Mouse (Mus musculus): ENCODE results near the gene Skor1. TPM values are rescaled to one million over a fixed set of nuclear protein-coding genes. Genes with fewer than 3 reads are reported as not detected.

The Skor1 gene
- polyA plus RNA-seq, 2 experiments = 0.01 TPM; not detected in 1

- no peaks in the 10 kb centered on the region for H3K9me3 ChIP-seq (ENCODE audit: control insufficient read depth, low read length)
- no peaks in the 10 kb centered on the region for H3K4me1 ChIP-seq (replicated peaks; ENCODE audit: control insufficient read depth in 2 of 2, insufficient read depth in 2 of 2, low read length in 1 of 2)
- no peak for TF ChIP-seq EP300 (IDR thresholded peaks at IDR 0.05; ENCODE audit: low read depth)
- no peak for TF ChIP-seq CTCF (IDR thresholded peaks at IDR 0.05; ENCODE audit: low read depth)
- DNase-seq (ENCODE audit: low read depth in 3 of 3, low spot score in 3 of 3) = no peak
- no peaks in the 10 kb centered on the region for H3K36me3 ChIP-seq (replicated peaks; ENCODE audit: control insufficient read depth, insufficient read depth, low read depth)
- no peak overlapping the region for H3K4me3 ChIP-seq (ENCODE audit: insufficient read depth in 1 of 2, low read depth in 2 of 2, low read length in 2 of 2)
- no peaks in the 10 kb centered on the region for H3K27me3 ChIP-seq (ENCODE audit: control insufficient read depth, insufficient read depth, low read length)
- WGBS (ENCODE audit: insufficient replicate concordance) = 59% methylated on average over 9 of the region's 9 CpGs
- no peak overlapping the region for H3K4me2 ChIP-seq (ENCODE audit: low read depth)
- H3K9ac ChIP-seq (replicated peaks) = no peak overlapping the region
- no peak overlapping the region for H3K27ac ChIP-seq
- no peak for ATAC-seq (ENCODE audit: insufficient read depth)
These were observed 16.3 kb upstream of the Skor1 start for GRCm38 (mm10) chr9:63165070-63165469.

- Histone ChIP-seq H3K4me1 (replicated peaks; ENCODE audit: control insufficient read depth in 2 of 2, insufficient read depth in 2 of 2, low read length in 1 of 2) (no peaks in the 10 kb centered on the region), H3K9me3 (ENCODE audit: control insufficient read depth, low read length) (no peaks in the 10 kb centered on the region), H3K27ac (no peak overlapping the region), H3K36me3 (replicated peaks; ENCODE audit: control insufficient read depth, insufficient read depth, low read depth) (no peaks in the 10 kb centered on the region), H3K27me3 (ENCODE audit: control insufficient read depth, insufficient read depth, low read length) (no peaks in the 10 kb centered on the region), H3K9ac (replicated peaks) (no peak overlapping the region), H3K4me2 (ENCODE audit: low read depth) (no peak overlapping the region), H3K4me3 (ENCODE audit: insufficient read depth in 1 of 2, low read depth in 2 of 2, low read length in 2 of 2) (no peak overlapping the region)
- WGBS (ENCODE audit: insufficient replicate concordance) = 66% methylated on average over 8 of the region's 8 CpGs
- TF ChIP-seq EP300 (IDR thresholded peaks at IDR 0.05; ENCODE audit: low read depth) (no peak), CTCF (IDR thresholded peaks at IDR 0.05; ENCODE audit: low read depth) (no peak)
- DNase-seq (ENCODE audit: low read depth in 3 of 3, low spot score in 3 of 3) = no peak
- no peak for ATAC-seq (ENCODE audit: insufficient read depth)
These were observed 15.0 kb upstream of the Skor1 start for GRCm38 (mm10) chr9:63163756-63164155.

- H3K9ac ChIP-seq (replicated peaks) = no peak overlapping the region
- no peaks in the 10 kb centered on the region for H3K36me3 ChIP-seq (replicated peaks; ENCODE audit: control insufficient read depth, insufficient read depth, low read depth)
- H3K4me2 ChIP-seq (ENCODE audit: low read depth) = no peak overlapping the region
- H3K4me3 ChIP-seq (ENCODE audit: insufficient read depth in 1 of 2, low read depth in 2 of 2, low read length in 2 of 2) = no peak overlapping the region
- 33% methylated on average over 14 of the region's 14 CpGs for WGBS (ENCODE audit: insufficient replicate concordance)
- TF ChIP-seq CTCF (IDR thresholded peaks at IDR 0.05; ENCODE audit: low read depth) = no peak
- no peak for TF ChIP-seq EP300 (IDR thresholded peaks at IDR 0.05; ENCODE audit: low read depth)
- H3K27me3 ChIP-seq (ENCODE audit: control insufficient read depth, insufficient read depth, low read length) = peaks cover 69% of the 10 kb centered on the region
- H3K4me1 ChIP-seq (replicated peaks; ENCODE audit: control insufficient read depth in 2 of 2, insufficient read depth in 2 of 2, low read length in 1 of 2) = no peaks in the 10 kb centered on the region
- H3K27ac ChIP-seq = no peak overlapping the region
- DNase-seq (ENCODE audit: low read depth in 3 of 3, low spot score in 3 of 3) = no peak
- no peak for ATAC-seq (ENCODE audit: insufficient read depth)
- no peaks in the 10 kb centered on the region for H3K9me3 ChIP-seq (ENCODE audit: control insufficient read depth, low read length)
These were observed 3.2 kb upstream of the Skor1 start for GRCm38 (mm10) chr9:63151949-63152348.

- WGBS (ENCODE audit: insufficient replicate concordance) = 5% methylated on average over 20 of the region's 20 CpGs
- Histone ChIP-seq H3K9ac (replicated peaks) (no peak overlapping the region), H3K4me1 (replicated peaks; ENCODE audit: control insufficient read depth in 2 of 2, insufficient read depth in 2 of 2, low read length in 1 of 2) (no peaks in the 10 kb centered on the region), H3K9me3 (ENCODE audit: control insufficient read depth, low read length) (no peaks in the 10 kb centered on the region), H3K4me2 (ENCODE audit: low read depth) (no peak overlapping the region), H3K36me3 (replicated peaks; ENCODE audit: control insufficient read depth, insufficient read depth, low read depth) (no peaks in the 10 kb centered on the region), H3K4me3 (ENCODE audit: insufficient read depth in 1 of 2, low read depth in 2 of 2, low read length in 2 of 2) (no peak overlapping the region), H3K27ac (no peak overlapping the region), H3K27me3 (ENCODE audit: control insufficient read depth, insufficient read depth, low read length) (peaks cover 76% of the 10 kb centered on the region)
- ATAC-seq (ENCODE audit: insufficient read depth) (no peak), DNase-seq (ENCODE audit: low read depth in 3 of 3, low spot score in 3 of 3) (peak; percentile 24 to 35 (median 29))
- no peak for TF ChIP-seq CTCF (IDR thresholded peaks at IDR 0.05; ENCODE audit: low read depth)
- TF ChIP-seq EP300 (IDR thresholded peaks at IDR 0.05; ENCODE audit: low read depth) = no peak
These were observed 2.5 kb upstream of the Skor1 start for GRCm38 (mm10) chr9:63151072-63151870.

GRCm38 (mm10) chr9:63150086-63150800 is 1.5 kb upstream of the Skor1 start:
- 3% methylated on average over 27 of the region's 27 CpGs for WGBS (ENCODE audit: insufficient replicate concordance)
- DNase-seq (ENCODE audit: low read depth in 3 of 3, low spot score in 3 of 3) (no peak), ATAC-seq (ENCODE audit: insufficient read depth) (no peak)
- TF ChIP-seq EP300 (IDR thresholded peaks at IDR 0.05; ENCODE audit: low read depth) = no peak
- TF ChIP-seq CTCF (IDR thresholded peaks at IDR 0.05; ENCODE audit: low read depth) = no peak
- Histone ChIP-seq H3K27me3 (ENCODE audit: control insufficient read depth, insufficient read depth, low read length) (peaks cover 86% of the 10 kb centered on the region), H3K36me3 (replicated peaks; ENCODE audit: control insufficient read depth, insufficient read depth, low read depth) (no peaks in the 10 kb centered on the region), H3K4me3 (ENCODE audit: insufficient read depth in 1 of 2, low read depth in 2 of 2, low read length in 2 of 2) (no peak overlapping the region), H3K9ac (replicated peaks) (no peak overlapping the region), H3K9me3 (ENCODE audit: control insufficient read depth, low read length) (no peaks in the 10 kb centered on the region), H3K27ac (no peak overlapping the region), H3K4me2 (ENCODE audit: low read depth) (no peak overlapping the region), H3K4me1 (replicated peaks; ENCODE audit: control insufficient read depth in 2 of 2, insufficient read depth in 2 of 2, low read length in 1 of 2) (no peaks in the 10 kb centered on the region)

All from liver, embryonic 14.5 days (tissue).